Mouse (Mus musculus) ES-Bruce4 (cell line): Measurements from ENCODE around the gene BC067074. TPM values are rescaled to one million over a fixed set of nuclear protein-coding genes. Genes with fewer than 3 reads are reported as not detected.
"Not testable (repeated sequence)": the region's sequence is repeated elsewhere in the genome, so short reads cannot be mapped to it uniquely, and the experiment has no call there.

Experiments used
- H3K27ac ChIP-seq: 2 replicates; pipeline ENCODE4 v1.5.1; 2012; ENCODE audit warnings: low read length, inconsistent platforms; ENCODE audit not compliant: insufficient read depth
- H3K27me3 ChIP-seq: 2 replicates; pipeline ENCODE4 v1.6.1; 2012; ENCODE audit warnings: mild to moderate bottlenecking, low read length, inconsistent platforms; ENCODE audit not compliant: control insufficient read depth, poor library complexity, insufficient read depth, severe bottlenecking
- H3K36me3 ChIP-seq: 2 replicates; pipeline ENCODE4 v1.6.1; 2012; ENCODE audit warnings: inconsistent platforms, mild to moderate bottlenecking, low read length, moderate library complexity; ENCODE audit not compliant: control insufficient read depth, poor library complexity, insufficient read depth, severe bottlenecking
- H3K4me1 ChIP-seq: one replicate; pipeline ENCODE4 v1.8.1; 2011; ENCODE audit warnings: low read length; ENCODE audit not compliant: control insufficient read depth, insufficient read depth
- H3K4me3 ChIP-seq: 2 replicates; pipeline ENCODE4 v1.5.1; 2011; ENCODE audit warnings: low read depth, mild to moderate bottlenecking, low read length
- H3K9ac ChIP-seq: 2 replicates; pipeline ENCODE4 v1.6.1; 2012; ENCODE audit warnings: low read depth, mild to moderate bottlenecking, inconsistent platforms; ENCODE audit not compliant: poor library complexity, severe bottlenecking
- H3K9me3 ChIP-seq: replicated peaks from 2 replicates; pipeline ENCODE4 v1.6.1; 2012; ENCODE audit warnings: mild to moderate bottlenecking, low read length, inconsistent platforms; ENCODE audit not compliant: control insufficient read depth, poor library complexity, insufficient read depth, severe bottlenecking
- CTCF ChIP-seq: IDR thresholded peaks from one replicate; pipeline ENCODE4 v1.8.1; 2011; ENCODE audit warnings: low read depth, low read length
- EP300 ChIP-seq: IDR thresholded peaks from 2 replicates; pipeline ENCODE4 v1.6.1; 2011; ENCODE audit warnings: low read depth, low read length; ENCODE audit not compliant: insufficient read depth
- POLR2A ChIP-seq: IDR thresholded peaks from one replicate; pipeline ENCODE4 v1.8.1; 2011; ENCODE audit warnings: low read length; ENCODE audit not compliant: insufficient read depth
- polyA plus RNA-seq: library from polyadenylated mRNA; stranded (reverse); fragments of >200 nt; gene quantifications from 2 replicates; pipeline ENCODE4 v1.2.4, GENCODE M21; 2011; ENCODE audit warnings: low read depth; ENCODE audit not compliant: missing spikeins, insufficient read depth, insufficient read length

Gene BC067074
- polyA plus RNA-seq, 1 experiment, result 12.5 TPM

DNA sequence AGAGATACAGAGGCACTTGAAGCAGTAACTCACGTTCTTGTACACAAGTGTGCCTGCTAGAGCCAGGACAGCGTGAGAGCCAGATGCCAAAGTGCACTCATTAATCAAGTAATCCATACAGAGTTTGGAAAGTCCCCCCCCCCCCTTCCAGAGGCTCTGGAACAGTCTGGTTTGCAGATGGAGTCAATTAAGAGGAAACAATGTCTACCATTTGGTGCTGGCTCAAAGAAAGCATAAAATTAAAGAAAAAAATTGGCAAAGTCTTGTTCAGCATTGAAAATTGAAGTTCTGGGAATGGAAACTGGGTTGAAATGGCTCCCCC is 81.1 kb downstream of the BC067074 start:
- H3K4me1 ChIP-seq, result no peaks in the 10 kb centered on the region

DNA sequence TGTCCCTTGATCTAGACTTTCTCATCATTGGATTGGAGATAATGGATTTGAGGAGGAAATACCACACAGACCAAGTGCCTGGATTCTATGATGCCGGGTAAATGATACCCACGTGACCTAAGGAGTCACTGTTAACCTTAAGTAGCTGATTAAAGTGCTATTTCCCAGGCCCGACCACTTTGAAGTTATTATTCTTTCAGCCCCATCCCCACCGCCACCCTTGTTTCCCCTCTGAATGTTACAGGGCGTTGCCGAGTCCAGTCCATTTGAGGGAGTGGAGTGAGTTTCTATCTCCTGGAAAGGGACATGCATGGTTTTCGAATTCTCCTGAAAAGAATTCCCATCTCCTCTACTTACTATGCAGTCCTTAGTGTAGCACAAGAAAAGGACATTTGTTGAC is 84.7 kb downstream of the BC067074 start:
- Histone ChIP-seq H3K4me3 (no peak overlapping the region), H3K4me1 (no peaks in the 10 kb centered on the region), H3K9ac (no peak overlapping the region), H3K36me3 (no peaks in the 10 kb centered on the region), H3K9me3 (no peaks in the 10 kb centered on the region), H3K27ac (no peak overlapping the region), H3K27me3 (no peaks in the 10 kb centered on the region)
- no peak for TF ChIP-seq POLR2A

More for the DNA sequence above, 81.1 kb downstream of the BC067074 start:
- Histone ChIP-seq H3K9me3 (no peaks in the 10 kb centered on the region), H3K27ac (no peak overlapping the region), H3K36me3 (no peaks in the 10 kb centered on the region), H3K9ac (no peak overlapping the region), H3K4me3 (no peak overlapping the region), H3K27me3 (no peaks in the 10 kb centered on the region)
- TF ChIP-seq EP300 (no peak), POLR2A (no peak), CTCF (no peak)

DNA sequence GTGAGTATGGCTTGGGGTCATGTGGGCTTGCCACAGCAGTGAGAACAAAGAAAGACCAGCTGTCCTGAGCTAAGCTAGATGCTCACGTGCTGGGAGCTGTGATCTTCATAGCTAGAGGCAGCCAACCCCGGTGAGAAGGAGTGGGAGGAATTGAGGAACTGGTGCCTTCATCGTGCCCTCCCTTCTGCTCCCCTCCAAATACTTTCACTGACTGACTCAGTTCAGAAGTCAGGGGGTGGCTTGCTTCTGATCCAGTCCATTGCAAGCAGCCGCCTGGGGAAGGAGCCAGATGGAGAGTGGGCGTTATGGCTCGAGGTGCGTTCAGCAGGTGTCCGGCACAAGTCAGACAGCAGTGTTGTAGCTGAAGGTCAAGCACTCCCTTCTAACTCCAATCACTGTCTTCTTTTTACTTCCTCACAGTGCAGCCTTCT is 86.0 kb downstream of the BC067074 start:
- H3K4me3 ChIP-seq, result no peak overlapping the region
- TF ChIP-seq EP300 (no peak), POLR2A (no peak), CTCF (no peak)
- no peak overlapping the region for H3K27ac ChIP-seq
- no peaks in the 10 kb centered on the region for H3K4me1 ChIP-seq
- no peaks in the 10 kb centered on the region for H3K27me3 ChIP-seq
- H3K36me3 ChIP-seq, result no peaks in the 10 kb centered on the region
- no peaks in the 10 kb centered on the region for H3K9me3 ChIP-seq
- no peak overlapping the region for H3K9ac ChIP-seq

DNA sequence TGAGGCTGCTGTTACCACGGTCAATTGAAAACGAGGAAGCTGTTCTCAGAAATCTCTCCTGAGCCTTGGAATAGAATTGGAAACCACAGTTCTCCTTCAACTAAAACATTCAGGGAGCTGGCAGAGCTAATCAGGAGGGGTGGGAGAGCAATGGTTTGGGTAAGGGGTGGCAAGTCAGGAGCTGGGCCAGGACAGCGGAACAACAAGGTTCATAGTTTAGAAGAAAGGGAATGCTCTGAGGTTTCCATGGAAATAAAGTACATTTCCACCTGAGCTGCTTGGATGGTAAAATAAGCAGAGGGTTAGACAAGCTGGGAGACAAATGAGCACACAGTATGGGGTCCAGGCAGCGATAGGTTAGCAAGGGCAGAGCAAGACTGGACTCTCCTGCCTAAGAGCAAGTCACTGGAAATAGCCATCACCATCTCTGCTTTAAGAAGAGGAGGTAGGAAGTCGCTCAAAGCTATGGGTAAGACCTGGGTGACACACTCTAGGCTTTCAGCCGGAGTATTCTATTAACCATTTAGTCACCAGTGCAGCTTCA is 86.9 kb downstream of the BC067074 start:
- Histone ChIP-seq H3K36me3 (no peaks in the 10 kb centered on the region), H3K4me3 (no peak overlapping the region), H3K9ac (no peak overlapping the region), H3K27me3 (no peaks in the 10 kb centered on the region), H3K4me1 (no peaks in the 10 kb centered on the region), H3K9me3 (no peaks in the 10 kb centered on the region), H3K27ac (no peak overlapping the region)
- no peak for TF ChIP-seq CTCF
- no peak for TF ChIP-seq EP300
- TF ChIP-seq POLR2A, result no peak

DNA sequence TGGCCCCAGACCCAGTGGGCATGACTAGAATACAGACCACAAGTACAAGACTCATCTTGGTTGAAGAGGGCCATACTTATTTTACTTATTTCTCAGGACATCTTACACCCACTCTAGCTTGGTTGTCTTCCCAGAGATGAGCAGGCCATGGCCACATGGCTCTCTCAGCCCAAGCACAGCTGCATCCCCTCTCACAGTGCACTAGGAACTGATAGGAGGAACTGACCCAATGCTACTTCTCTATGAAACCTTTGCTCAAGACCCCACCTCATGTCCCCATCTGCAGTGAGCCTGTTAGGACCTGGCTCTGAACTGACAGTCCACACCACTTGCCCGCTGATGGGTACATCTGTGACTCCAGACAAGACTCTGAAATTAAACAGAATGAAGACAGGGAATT is 88.8 kb downstream of the BC067074 start:
- Histone ChIP-seq H3K9ac (no peak overlapping the region), H3K9me3 (no peaks in the 10 kb centered on the region), H3K4me1 (no peaks in the 10 kb centered on the region), H3K27me3 (no peaks in the 10 kb centered on the region), H3K27ac (no peak overlapping the region), H3K36me3 (no peaks in the 10 kb centered on the region), H3K4me3 (no peak overlapping the region)
- no peak for TF ChIP-seq CTCF
- TF ChIP-seq POLR2A, result no peak
- no peak for TF ChIP-seq EP300

DNA sequence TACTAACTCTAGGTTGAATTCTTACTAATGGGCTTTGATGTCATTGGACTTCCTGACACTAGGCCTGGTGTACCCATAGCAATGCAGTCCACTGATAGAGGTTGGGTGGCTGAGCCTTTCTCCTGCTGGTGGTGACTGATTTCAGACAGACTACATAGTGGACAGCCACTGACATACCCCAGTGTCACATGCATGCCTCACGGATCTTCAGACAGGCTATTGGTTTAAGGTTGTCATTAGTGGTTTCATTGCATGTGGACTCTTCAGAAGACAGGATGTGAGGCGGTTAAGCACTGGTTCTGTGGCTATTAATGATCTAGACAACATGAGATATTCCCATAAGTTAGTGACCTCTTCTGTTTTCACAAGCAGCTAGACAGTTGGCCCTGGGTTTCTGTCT is 89.2 kb downstream of the BC067074 start:
- H3K27me3 ChIP-seq, result no peaks in the 10 kb centered on the region
- no peak overlapping the region for H3K27ac ChIP-seq
- no peak overlapping the region for H3K9ac ChIP-seq
- H3K9me3 ChIP-seq, result no peaks in the 10 kb centered on the region
- H3K36me3 ChIP-seq, result no peaks in the 10 kb centered on the region
- TF ChIP-seq CTCF, result no peak
- TF ChIP-seq POLR2A, result no peak
- no peak for TF ChIP-seq EP300
- H3K4me3 ChIP-seq, result no peak overlapping the region
- no peaks in the 10 kb centered on the region for H3K4me1 ChIP-seq

DNA sequence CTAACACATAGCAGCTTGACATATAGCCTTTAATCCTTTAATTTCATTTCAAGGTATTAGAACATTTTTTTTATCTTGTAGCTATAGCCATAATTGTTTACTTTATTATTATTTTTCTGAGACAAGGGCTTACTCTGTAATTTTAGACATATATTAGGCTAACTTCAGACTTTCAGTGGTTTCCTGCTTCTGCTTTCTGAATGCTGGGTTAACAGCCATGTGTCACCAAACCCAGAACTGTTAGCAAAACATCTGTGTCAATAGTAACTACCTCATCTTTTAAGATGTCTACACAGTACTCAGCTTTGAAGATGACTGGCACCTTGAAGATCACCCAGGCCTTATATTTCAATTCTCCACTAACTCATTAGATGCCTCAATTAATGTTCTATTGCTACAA is 89.8 kb downstream of the BC067074 start:
- H3K27me3 ChIP-seq, H3K9ac ChIP-seq, H3K4me3 ChIP-seq, H3K4me1 ChIP-seq, H3K9me3 ChIP-seq, H3K36me3 ChIP-seq, H3K27ac ChIP-seq: not testable (repeated sequence)
